Mouse (Mus musculus): ENCODE measurements around the gene Tspan17. TPM values are rescaled to one million over a fixed set of nuclear protein-coding genes. Genes with fewer than 3 reads are reported as not detected.
A peak's percentile ranks its signal among the peaks of the same experiment; 100 is the strongest.

Gene Tspan17
- polyA plus RNA-seq, 1 experiment, result 12.0 TPM

GRCm38 (mm10) chr13:54827992-54828391, 38.8 kb downstream of the Tspan17 start:
- no peaks in the 10 kb centered on the region for H3K4me1 ChIP-seq (ENCODE audit: control insufficient read depth, insufficient read depth, low read length)
- no peak overlapping the region for H3K27ac ChIP-seq (ENCODE audit: control insufficient read depth, insufficient read depth, low read depth, low read length, poor library complexity)
- 52% methylated on average over 7 of the region's 7 CpGs for WGBS
- H3K4me3 ChIP-seq (replicated peaks; ENCODE audit: control insufficient read depth, low read depth, low read length), result no peak overlapping the region
- TF ChIP-seq CTCF (IDR thresholded peaks at IDR 0.05; ENCODE audit: control insufficient read depth, insufficient read depth, low read length) (no peak), POLR2A (IDR thresholded peaks at IDR 0.05; ENCODE audit: borderline replicate concordance, control insufficient read depth, low read depth, low read length) (no peak)

- TF ChIP-seq CTCF (IDR thresholded peaks at IDR 0.05; ENCODE audit: control insufficient read depth, insufficient read depth, low read length), result no peak
- no peak for TF ChIP-seq POLR2A (IDR thresholded peaks at IDR 0.05; ENCODE audit: borderline replicate concordance, control insufficient read depth, low read depth, low read length)
- no peaks in the 10 kb centered on the region for H3K4me1 ChIP-seq (ENCODE audit: control insufficient read depth, insufficient read depth, low read length)
- WGBS, result 49% methylated on average over 6 of the region's 6 CpGs
- H3K4me3 ChIP-seq (replicated peaks; ENCODE audit: control insufficient read depth, low read depth, low read length), result no peak overlapping the region
- no peak overlapping the region for H3K27ac ChIP-seq (ENCODE audit: control insufficient read depth, insufficient read depth, low read depth, low read length, poor library complexity)
Measured at GRCm38 (mm10) chr13:54828508-54828907, 39.3 kb downstream of the Tspan17 start.

GRCm38 (mm10) chr13:54829450-54829849, 40.3 kb downstream of the Tspan17 start:
- Histone ChIP-seq H3K4me3 (replicated peaks; ENCODE audit: control insufficient read depth, low read depth, low read length) (no peak overlapping the region), H3K27ac (ENCODE audit: control insufficient read depth, insufficient read depth, low read depth, low read length, poor library complexity) (no peak overlapping the region), H3K4me1 (ENCODE audit: control insufficient read depth, insufficient read depth, low read length) (no peaks in the 10 kb centered on the region)
- WGBS, result 17% methylated on average over 13 of the region's 13 CpGs
- TF ChIP-seq CTCF (IDR thresholded peaks at IDR 0.05; ENCODE audit: control insufficient read depth, insufficient read depth, low read length), result no peak
- no peak for TF ChIP-seq POLR2A (IDR thresholded peaks at IDR 0.05; ENCODE audit: borderline replicate concordance, control insufficient read depth, low read depth, low read length)

- Histone ChIP-seq H3K4me3 (replicated peaks; ENCODE audit: control insufficient read depth, low read depth, low read length) (no peak overlapping the region), H3K27ac (ENCODE audit: control insufficient read depth, insufficient read depth, low read depth, low read length, poor library complexity) (no peak overlapping the region), H3K4me1 (ENCODE audit: control insufficient read depth, insufficient read depth, low read length) (peaks cover 1% of the 10 kb centered on the region; the same call in 1 of the 2 replicates)
- TF ChIP-seq POLR2A (IDR thresholded peaks at IDR 0.05; ENCODE audit: borderline replicate concordance, control insufficient read depth, low read depth, low read length), result no peak
- TF ChIP-seq CTCF (IDR thresholded peaks at IDR 0.05; ENCODE audit: control insufficient read depth, insufficient read depth, low read length), result no peak
- 79% methylated on average over 14 of the region's 14 CpGs for WGBS
Measured at GRCm38 (mm10) chr13:54836351-54837030, 47.3 kb downstream of the Tspan17 start.

GRCm38 (mm10) chr13:54837061-54837460, 47.9 kb downstream of the Tspan17 start:
- no peak overlapping the region for H3K4me3 ChIP-seq (replicated peaks; ENCODE audit: control insufficient read depth, low read depth, low read length)
- 60% methylated on average over 5 of the region's 5 CpGs for WGBS
- H3K27ac ChIP-seq (ENCODE audit: control insufficient read depth, insufficient read depth, low read depth, low read length, poor library complexity), result no peak overlapping the region
- peaks cover 1% of the 10 kb centered on the region; the same call in 1 of the 2 replicates for H3K4me1 ChIP-seq (ENCODE audit: control insufficient read depth, insufficient read depth, low read length)
- TF ChIP-seq POLR2A (IDR thresholded peaks at IDR 0.05; ENCODE audit: borderline replicate concordance, control insufficient read depth, low read depth, low read length), result no peak
- no peak for TF ChIP-seq CTCF (IDR thresholded peaks at IDR 0.05; ENCODE audit: control insufficient read depth, insufficient read depth, low read length)

GRCm38 (mm10) chr13:54837471-54837889, 48.3 kb downstream of the Tspan17 start:
- Histone ChIP-seq H3K27ac (ENCODE audit: control insufficient read depth, insufficient read depth, low read depth, low read length, poor library complexity) (no peak overlapping the region), H3K4me1 (ENCODE audit: control insufficient read depth, insufficient read depth, low read length) (peaks cover 1% of the 10 kb centered on the region; the same call in 1 of the 2 replicates), H3K4me3 (replicated peaks; ENCODE audit: control insufficient read depth, low read depth, low read length) (no peak overlapping the region)
- 8% methylated on average over 9 of the region's 9 CpGs for WGBS
- TF ChIP-seq CTCF (IDR thresholded peaks at IDR 0.05; ENCODE audit: control insufficient read depth, insufficient read depth, low read length) (no peak), POLR2A (IDR thresholded peaks at IDR 0.05; ENCODE audit: borderline replicate concordance, control insufficient read depth, low read depth, low read length) (no peak)

- WGBS, result 30% methylated on average over 15 of the region's 15 CpGs
- H3K4me3 ChIP-seq (replicated peaks; ENCODE audit: control insufficient read depth, low read depth, low read length), result peak overlapping the region; percentile 7
- H3K27ac ChIP-seq (ENCODE audit: control insufficient read depth, insufficient read depth, low read depth, low read length, poor library complexity), result peak overlapping the region; percentile 37; the same call in 1 of the 2 replicates
Measured at GRCm38 (mm10) chr13:54838540-54838939, 49.4 kb downstream of the Tspan17 start.

GRCm38 (mm10) chr13:54839211-54839610, 50.0 kb downstream of the Tspan17 start:
- Histone ChIP-seq H3K4me1 (ENCODE audit: control insufficient read depth, insufficient read depth, low read length) (peaks cover 1% of the 10 kb centered on the region; the same call in 1 of the 2 replicates), H3K27ac (ENCODE audit: control insufficient read depth, insufficient read depth, low read depth, low read length, poor library complexity) (no peak overlapping the region), H3K4me3 (replicated peaks; ENCODE audit: control insufficient read depth, low read depth, low read length) (no peak overlapping the region)
- TF ChIP-seq CTCF (IDR thresholded peaks at IDR 0.05; ENCODE audit: control insufficient read depth, insufficient read depth, low read length), result no peak
- no peak for TF ChIP-seq POLR2A (IDR thresholded peaks at IDR 0.05; ENCODE audit: borderline replicate concordance, control insufficient read depth, low read depth, low read length)
- 65% methylated on average over 6 of the region's 6 CpGs for WGBS

More at GRCm38 (mm10) chr13:54838540-54838939, 49.4 kb downstream of the Tspan17 start:
- TF ChIP-seq POLR2A (IDR thresholded peaks at IDR 0.05; ENCODE audit: borderline replicate concordance, control insufficient read depth, low read depth, low read length), result no peak
- peaks cover 1% of the 10 kb centered on the region; the same call in 1 of the 2 replicates for H3K4me1 ChIP-seq (ENCODE audit: control insufficient read depth, insufficient read depth, low read length)

Data from bone marrow, adult 2 months (tissue).